Mouse (Mus musculus): ENCODE measurements around the gene Chsy1. TPM values are rescaled to one million over a fixed set of nuclear protein-coding genes. Genes with fewer than 3 reads are reported as not detected.

Gene Chsy1
- polyA plus RNA-seq, 1 experiment from 2014 or later, result 19.5 TPM

GRCm38 (mm10) chr7:66200791-66201450 is 91.6 kb downstream of the Chsy1 start:
- H3K36me3 ChIP-seq, result no peaks in the 10 kb centered on the region
- H3K4me1 ChIP-seq, result peaks cover 31% of the 10 kb centered on the region
- no peak overlapping the region for H3K9ac ChIP-seq
- WGBS, result 18% methylated on average over 8 of the region's 8 CpGs
- peak overlapping the region; percentile 33; the same call in 1 of the 2 replicates for H3K27ac ChIP-seq
- no peak overlapping the region for H3K4me3 ChIP-seq
- no peak for ATAC-seq (ENCODE audit: insufficient number of reproducible peaks, low FRiP score, low TSS enrichment, low read depth)
- H3K4me2 ChIP-seq, result no peak overlapping the region
- H3K9me3 ChIP-seq, result no peaks in the 10 kb centered on the region
- H3K27me3 ChIP-seq, result no peaks in the 10 kb centered on the region

GRCm38 (mm10) chr7:66201657-66202056 is 92.3 kb downstream of the Chsy1 start:
- Histone ChIP-seq H3K4me1 (peaks cover 31% of the 10 kb centered on the region), H3K9me3 (no peaks in the 10 kb centered on the region), H3K27me3 (no peaks in the 10 kb centered on the region), H3K27ac (no peak overlapping the region), H3K36me3 (no peaks in the 10 kb centered on the region), H3K4me3 (no peak overlapping the region), H3K9ac (no peak overlapping the region), H3K4me2 (no peak overlapping the region)
- WGBS, result 92% methylated on average over 2 of the region's 2 CpGs
- no peak for ATAC-seq (ENCODE audit: insufficient number of reproducible peaks, low FRiP score, low TSS enrichment, low read depth)

- no peak overlapping the region for H3K9ac ChIP-seq
- H3K9me3 ChIP-seq, result no peaks in the 10 kb centered on the region
- H3K4me1 ChIP-seq, result no peaks in the 10 kb centered on the region
- 75% methylated on average over 2 of the region's 2 CpGs for WGBS
- no peaks in the 10 kb centered on the region for H3K27me3 ChIP-seq
- no peak overlapping the region for H3K27ac ChIP-seq
- ATAC-seq (ENCODE audit: insufficient number of reproducible peaks, low FRiP score, low TSS enrichment, low read depth), result no peak
- no peak overlapping the region for H3K4me3 ChIP-seq
- no peak overlapping the region for H3K4me2 ChIP-seq
- H3K36me3 ChIP-seq, result no peaks in the 10 kb centered on the region
Measured at GRCm38 (mm10) chr7:66209920-66210319, 100.6 kb downstream of the Chsy1 start.

GRCm38 (mm10) chr7:66212887-66213286 is 103.6 kb downstream of the Chsy1 start:
- Histone ChIP-seq H3K27ac (no peak overlapping the region), H3K4me1 (peaks cover 11% of the 10 kb centered on the region), H3K9me3 (no peaks in the 10 kb centered on the region), H3K9ac (no peak overlapping the region), H3K27me3 (no peaks in the 10 kb centered on the region), H3K4me3 (no peak overlapping the region), H3K36me3 (no peaks in the 10 kb centered on the region), H3K4me2 (no peak overlapping the region)
- 68% methylated on average over 1 of the region's 1 CpGs for WGBS
- no peak for ATAC-seq (ENCODE audit: insufficient number of reproducible peaks, low FRiP score, low TSS enrichment, low read depth)

GRCm38 (mm10) chr7:66214477-66214876 is 105.2 kb downstream of the Chsy1 start:
- H3K9ac ChIP-seq, result no peak overlapping the region
- WGBS, result 49% methylated on average over 6 of the region's 6 CpGs
- H3K4me1 ChIP-seq, result peaks cover 25% of the 10 kb centered on the region
- H3K36me3 ChIP-seq, result no peaks in the 10 kb centered on the region
- no peak overlapping the region for H3K4me3 ChIP-seq
- no peak for ATAC-seq (ENCODE audit: insufficient number of reproducible peaks, low FRiP score, low TSS enrichment, low read depth)
- no peak overlapping the region for H3K4me2 ChIP-seq
- H3K27ac ChIP-seq, result no peak overlapping the region
- no peaks in the 10 kb centered on the region for H3K9me3 ChIP-seq
- no peaks in the 10 kb centered on the region for H3K27me3 ChIP-seq

- Histone ChIP-seq H3K4me2 (no peak overlapping the region), H3K9ac (no peak overlapping the region), H3K27me3 (no peaks in the 10 kb centered on the region), H3K4me3 (no peak overlapping the region), H3K36me3 (no peaks in the 10 kb centered on the region), H3K9me3 (no peaks in the 10 kb centered on the region), H3K4me1 (peaks cover 30% of the 10 kb centered on the region), H3K27ac (no peak overlapping the region)
- whole genome bisulfite sequencing, result 91% methylated on average over 1 of the region's 1 CpGs
- no peak for ATAC-seq (ENCODE audit: insufficient number of reproducible peaks, low FRiP score, low TSS enrichment, low read depth)
Measured at GRCm38 (mm10) chr7:66215911-66216310, 106.6 kb downstream of the Chsy1 start.

- no peaks in the 10 kb centered on the region for H3K36me3 ChIP-seq
- no peak overlapping the region for H3K9ac ChIP-seq
- H3K4me3 ChIP-seq, result no peak overlapping the region
- H3K9me3 ChIP-seq, result no peaks in the 10 kb centered on the region
- H3K27ac ChIP-seq, result peak overlapping the region; percentile 90; the same call in 1 of the 2 replicates
- no peak overlapping the region for H3K4me2 ChIP-seq
- H3K4me1 ChIP-seq, result peaks cover 30% of the 10 kb centered on the region
- 77% methylated on average over 7 of the region's 7 CpGs for WGBS
- no peak for ATAC-seq (ENCODE audit: insufficient number of reproducible peaks, low FRiP score, low TSS enrichment, low read depth)
- H3K27me3 ChIP-seq, result no peaks in the 10 kb centered on the region
Measured at GRCm38 (mm10) chr7:66217011-66217410, 107.7 kb downstream of the Chsy1 start.

- no peaks in the 10 kb centered on the region for H3K27me3 ChIP-seq
- WGBS, result 59% methylated on average over 7 of the region's 7 CpGs
- peaks cover 30% of the 10 kb centered on the region for H3K4me1 ChIP-seq
- no peak overlapping the region for H3K4me2 ChIP-seq
- H3K4me3 ChIP-seq, result no peak overlapping the region
- no peaks in the 10 kb centered on the region for H3K36me3 ChIP-seq
- H3K27ac ChIP-seq, result peak overlapping the region; percentile 90
- no peak for ATAC-seq (ENCODE audit: insufficient number of reproducible peaks, low FRiP score, low TSS enrichment, low read depth)
- no peaks in the 10 kb centered on the region for H3K9me3 ChIP-seq
- H3K9ac ChIP-seq, result no peak overlapping the region
Measured at GRCm38 (mm10) chr7:66217531-66218094, 108.3 kb downstream of the Chsy1 start.

- no peak overlapping the region for H3K9ac ChIP-seq
- H3K27ac ChIP-seq, result peak overlapping the region; percentile 90
- WGBS, result 19% methylated on average over 9 of the region's 9 CpGs
- no peaks in the 10 kb centered on the region for H3K36me3 ChIP-seq
- H3K4me1 ChIP-seq, result peaks cover 33% of the 10 kb centered on the region
- no peak overlapping the region for H3K4me3 ChIP-seq
- H3K4me2 ChIP-seq, result no peak overlapping the region
- peak; percentile 78 for ATAC-seq (ENCODE audit: insufficient number of reproducible peaks, low FRiP score, low TSS enrichment, low read depth)
- no peaks in the 10 kb centered on the region for H3K9me3 ChIP-seq
- H3K27me3 ChIP-seq, result no peaks in the 10 kb centered on the region
Measured at GRCm38 (mm10) chr7:66218193-66219014, 109.1 kb downstream of the Chsy1 start.

GRCm38 (mm10) chr7:66219028-66219793 is 109.9 kb downstream of the Chsy1 start:
- Histone ChIP-seq H3K4me1 (peaks cover 33% of the 10 kb centered on the region), H3K4me2 (no peak overlapping the region), H3K27ac (peak overlapping the region; percentile 90), H3K4me3 (no peak overlapping the region), H3K36me3 (no peaks in the 10 kb centered on the region), H3K9ac (no peak overlapping the region), H3K27me3 (no peaks in the 10 kb centered on the region), H3K9me3 (no peaks in the 10 kb centered on the region)
- WGBS, result 84% methylated on average over 4 of the region's 4 CpGs
- ATAC-seq (ENCODE audit: insufficient number of reproducible peaks, low FRiP score, low TSS enrichment, low read depth), result no peak

- Histone ChIP-seq H3K4me2 (no peak overlapping the region), H3K4me1 (peaks cover 33% of the 10 kb centered on the region), H3K27ac (peak overlapping the region; percentile 33; the same call in 1 of the 2 replicates), H3K36me3 (no peaks in the 10 kb centered on the region), H3K9me3 (no peaks in the 10 kb centered on the region), H3K27me3 (no peaks in the 10 kb centered on the region), H3K4me3 (no peak overlapping the region), H3K9ac (no peak overlapping the region)
- ATAC-seq (ENCODE audit: insufficient number of reproducible peaks, low FRiP score, low TSS enrichment, low read depth), result no peak
- WGBS, result 74% methylated on average over 4 of the region's 4 CpGs
Measured at GRCm38 (mm10) chr7:66219794-66220227, 110.5 kb downstream of the Chsy1 start.

Measured in limb, embryonic 15.5 days (tissue).